Mouse (Mus musculus): ENCODE results near the gene Nrl.

Nrl gene

GRCm38 (mm10) chr14:55524785-55525184 is at the start of gene Nrl:
Nrl (minus strand) TSS chr14:55524981.
- H3K27me3 ChIP-seq (ENCODE audit: insufficient read depth, low read length): peaks cover 60% of the 10 kb centered on the region
- no peak for TF ChIP-seq POU5F1 (IDR thresholded peaks at IDR 0.05; ENCODE audit: borderline replicate concordance, low read length)
- TF ChIP-seq CTCF (conservative IDR thresholded peaks at IDR 0.05; ENCODE audit: low read length): no peak
- no peak for TF ChIP-seq NANOG (IDR thresholded peaks at IDR 0.05; ENCODE audit: borderline replicate concordance, low read length)

GRCm38 (mm10) chr14:55571760-55572159 is 47.0 kb upstream of the Nrl start:
- Histone ChIP-seq H3K27me3 (ENCODE audit: insufficient read depth, low read length) (no peaks in the 10 kb centered on the region), H3K4me3 (replicated peaks; ENCODE audit: low read length) (no peak overlapping the region), H3K9me3 (ENCODE audit: low read length) (no peaks in the 10 kb centered on the region), H3K4me1 (replicated peaks; ENCODE audit: low read depth, low read length) (peaks cover 27% of the 10 kb centered on the region), H3K36me3 (ENCODE audit: insufficient read depth, low read length) (peaks cover 35% of the 10 kb centered on the region)
- TF ChIP-seq POU5F1 (IDR thresholded peaks at IDR 0.05; ENCODE audit: borderline replicate concordance, low read length): no peak
- TF ChIP-seq CTCF (conservative IDR thresholded peaks at IDR 0.05; ENCODE audit: low read length): no peak
- TF ChIP-seq NANOG (IDR thresholded peaks at IDR 0.05; ENCODE audit: borderline replicate concordance, low read length): no peak

More at GRCm38 (mm10) chr14:55524785-55525184, at the start of gene Nrl:
- H3K4me3 ChIP-seq (replicated peaks; ENCODE audit: low read length): no peak within 1 kb of the TSS
- H3K36me3 ChIP-seq (ENCODE audit: insufficient read depth, low read length): no peaks in the 10 kb centered on the region
- no peaks in the 10 kb centered on the region for H3K9me3 ChIP-seq (ENCODE audit: low read length)
- peaks cover 12% of the 10 kb centered on the region for H3K4me1 ChIP-seq (replicated peaks; ENCODE audit: low read depth, low read length)

GRCm38 (mm10) chr14:55570588-55570987 is 45.8 kb upstream of the Nrl start:
- Histone ChIP-seq H3K9me3 (ENCODE audit: low read length) (no peaks in the 10 kb centered on the region), H3K27me3 (ENCODE audit: insufficient read depth, low read length) (no peaks in the 10 kb centered on the region), H3K4me1 (replicated peaks; ENCODE audit: low read depth, low read length) (peaks cover 15% of the 10 kb centered on the region), H3K36me3 (ENCODE audit: insufficient read depth, low read length) (peaks cover 47% of the 10 kb centered on the region), H3K4me3 (replicated peaks; ENCODE audit: low read length) (no peak overlapping the region)
- TF ChIP-seq POU5F1 (IDR thresholded peaks at IDR 0.05; ENCODE audit: borderline replicate concordance, low read length) (no peak), CTCF (conservative IDR thresholded peaks at IDR 0.05; ENCODE audit: low read length) (no peak), NANOG (IDR thresholded peaks at IDR 0.05; ENCODE audit: borderline replicate concordance, low read length) (no peak)

DNA sequence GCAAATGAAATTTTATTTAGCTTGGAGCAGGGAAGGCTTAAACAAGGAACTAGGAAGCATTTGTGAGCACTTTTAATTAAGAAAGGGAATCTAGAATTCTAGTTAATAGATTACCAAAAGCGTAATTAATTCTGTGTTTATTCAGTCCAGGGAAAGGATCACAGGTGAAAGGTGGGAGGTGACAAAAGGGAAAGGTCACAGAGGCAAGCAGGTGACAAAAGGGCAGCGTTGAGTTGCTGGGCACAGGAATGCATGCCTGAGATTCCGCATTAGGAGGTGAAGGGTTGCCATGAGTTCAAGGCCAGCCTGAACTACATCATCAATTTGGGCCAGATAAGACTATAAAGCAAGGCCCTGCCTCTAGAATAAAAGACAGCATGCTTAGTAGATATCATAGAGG is 42.7 kb upstream of the Nrl start:
- Histone ChIP-seq H3K36me3 (ENCODE audit: insufficient read depth, low read length) (peaks cover 78% of the 10 kb centered on the region), H3K27me3 (ENCODE audit: insufficient read depth, low read length) (no peaks in the 10 kb centered on the region), H3K4me1 (replicated peaks; ENCODE audit: low read depth, low read length) (peaks cover 10% of the 10 kb centered on the region; the same call in 1 of the 2 replicates), H3K9me3 (ENCODE audit: low read length) (no peaks in the 10 kb centered on the region), H3K4me3 (replicated peaks; ENCODE audit: low read length) (no peak overlapping the region)
- TF ChIP-seq CTCF (conservative IDR thresholded peaks at IDR 0.05; ENCODE audit: low read length) (no peak), NANOG (IDR thresholded peaks at IDR 0.05; ENCODE audit: borderline replicate concordance, low read length) (no peak), POU5F1 (IDR thresholded peaks at IDR 0.05; ENCODE audit: borderline replicate concordance, low read length) (no peak)

DNA sequence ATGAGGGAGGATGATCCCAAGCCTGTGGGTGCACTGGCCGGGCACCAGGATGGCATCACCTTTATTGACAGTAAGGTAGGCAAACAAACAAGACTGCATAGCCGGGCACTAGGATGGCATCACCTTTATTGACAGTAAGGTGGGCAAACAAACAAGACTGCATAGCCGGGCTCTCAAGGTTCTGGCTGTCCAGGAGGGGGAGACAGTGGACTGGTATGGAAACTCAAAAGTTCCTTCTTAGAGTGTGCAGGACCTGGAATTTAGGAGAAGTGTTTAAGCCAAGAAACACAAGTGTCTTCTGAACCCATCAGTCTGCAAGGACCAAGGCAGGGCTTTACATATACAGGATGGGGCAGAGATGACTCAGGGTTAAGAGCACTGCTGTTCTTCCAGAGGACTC is 41.0 kb upstream of the Nrl start:
- H3K36me3 ChIP-seq (ENCODE audit: insufficient read depth, low read length): peaks cover 87% of the 10 kb centered on the region
- no peak overlapping the region for H3K4me3 ChIP-seq (replicated peaks; ENCODE audit: low read length)
- no peak for TF ChIP-seq NANOG (IDR thresholded peaks at IDR 0.05; ENCODE audit: borderline replicate concordance, low read length)
- TF ChIP-seq CTCF (conservative IDR thresholded peaks at IDR 0.05; ENCODE audit: low read length): no peak
- no peak for TF ChIP-seq POU5F1 (IDR thresholded peaks at IDR 0.05; ENCODE audit: borderline replicate concordance, low read length)
- no peaks in the 10 kb centered on the region for H3K9me3 ChIP-seq (ENCODE audit: low read length)
- no peaks in the 10 kb centered on the region for H3K27me3 ChIP-seq (ENCODE audit: insufficient read depth, low read length)
- H3K4me1 ChIP-seq (replicated peaks; ENCODE audit: low read depth, low read length): peaks cover 26% of the 10 kb centered on the region

GRCm38 (mm10) chr14:55563249-55563648 is 38.5 kb upstream of the Nrl start:
- H3K4me1 ChIP-seq (replicated peaks; ENCODE audit: low read depth, low read length): peaks cover 23% of the 10 kb centered on the region
- H3K9me3 ChIP-seq (ENCODE audit: low read length): no peaks in the 10 kb centered on the region
- peaks cover 68% of the 10 kb centered on the region for H3K36me3 ChIP-seq (ENCODE audit: insufficient read depth, low read length)
- H3K27me3 ChIP-seq (ENCODE audit: insufficient read depth, low read length): no peaks in the 10 kb centered on the region
- H3K4me3 ChIP-seq (replicated peaks; ENCODE audit: low read length): no peak overlapping the region
- TF ChIP-seq NANOG (IDR thresholded peaks at IDR 0.05; ENCODE audit: borderline replicate concordance, low read length): no peak
- TF ChIP-seq CTCF (conservative IDR thresholded peaks at IDR 0.05; ENCODE audit: low read length): no peak
- no peak for TF ChIP-seq POU5F1 (IDR thresholded peaks at IDR 0.05; ENCODE audit: borderline replicate concordance, low read length)

DNA sequence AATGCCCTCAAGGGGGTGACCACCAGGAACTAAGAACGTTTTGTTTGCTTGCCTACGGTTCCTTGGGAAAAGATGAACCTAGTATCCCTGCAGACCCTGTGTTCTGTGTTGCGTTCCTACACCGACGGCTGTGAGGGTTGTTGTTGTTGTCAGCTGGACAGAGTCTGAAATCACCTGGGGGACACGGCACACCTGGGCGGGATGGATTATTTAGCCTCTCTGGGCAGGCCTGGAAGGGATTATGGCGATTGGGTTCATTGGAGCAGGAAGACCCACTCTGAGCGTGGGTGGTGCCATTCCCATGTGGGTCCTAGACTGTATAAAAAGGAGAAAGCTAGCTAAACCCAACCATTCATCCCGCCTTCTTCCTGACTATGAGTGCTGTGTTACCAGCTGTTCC is 37.1 kb upstream of the Nrl start:
- no peaks in the 10 kb centered on the region for H3K9me3 ChIP-seq (ENCODE audit: low read length)
- TF ChIP-seq NANOG (IDR thresholded peaks at IDR 0.05; ENCODE audit: borderline replicate concordance, low read length) (no peak), CTCF (conservative IDR thresholded peaks at IDR 0.05; ENCODE audit: low read length) (no peak), POU5F1 (IDR thresholded peaks at IDR 0.05; ENCODE audit: borderline replicate concordance, low read length) (no peak)
- H3K4me1 ChIP-seq (replicated peaks; ENCODE audit: low read depth, low read length): peaks cover 33% of the 10 kb centered on the region
- 0 out of 2 replicates have a peak overlapping the region, but pooled peaks have one; percentile 17 for H3K4me3 ChIP-seq (replicated peaks; ENCODE audit: low read length)
- peaks cover 54% of the 10 kb centered on the region for H3K36me3 ChIP-seq (ENCODE audit: insufficient read depth, low read length)
- no peaks in the 10 kb centered on the region for H3K27me3 ChIP-seq (ENCODE audit: insufficient read depth, low read length)

- Histone ChIP-seq H3K36me3 (ENCODE audit: insufficient read depth, low read length) (peaks cover 40% of the 10 kb centered on the region), H3K27me3 (ENCODE audit: insufficient read depth, low read length) (no peaks in the 10 kb centered on the region), H3K9me3 (ENCODE audit: low read length) (no peaks in the 10 kb centered on the region), H3K4me1 (replicated peaks; ENCODE audit: low read depth, low read length) (peaks cover 43% of the 10 kb centered on the region), H3K4me3 (replicated peaks; ENCODE audit: low read length) (peak within 1 kb of the TSS; percentile 91)
- TF ChIP-seq NANOG (IDR thresholded peaks at IDR 0.05; ENCODE audit: borderline replicate concordance, low read length) (peak; percentile 48; the same call in 1 of the 2 replicates), CTCF (conservative IDR thresholded peaks at IDR 0.05; ENCODE audit: low read length) (no peak)
Measured at GRCm38 (mm10) chr14:55560202-55561073, 35.7 kb upstream of the Nrl start, which contains the start of gene A730061H03Rik. A730061H03Rik (minus strand) TSS chr14:55560406.

All from E14TG2a.4 (cell line).